Mouse (Mus musculus): ENCODE measurements around the gene Gm21985.

GRCm38 (mm10) chr2:112380131-112380530 is 114.0 kb downstream of the Gm21985 start:
- TF ChIP-seq CTCF (IDR thresholded peaks at IDR 0.05; ENCODE audit: insufficient read depth, low read length), result no peak
- TF ChIP-seq POLR2A (IDR thresholded peaks at IDR 0.05; ENCODE audit: borderline replicate concordance, extremely low read depth, low read depth, low read length), result no peak
